Mouse (Mus musculus) mouse embryonic stem cell (cell line): Measurements from ENCODE around the gene Mars2.

Source experiments
- in situ Hi-C, 2 experiments: fragments of 300-500 bp; cut with MboI; formaldehyde crosslinking; loops; 1 replicate in 1 of 2; 3 replicates in 1 of 2; pipeline ENCODE4 v1.14.3; 2019 to 2020; ENCODE audit warnings: low sequenced_read_pairs in 2 of 2, low pct_unique_long_range_greater_than_20kb in 1 of 2, mixed read lengths in 1 of 2; ENCODE audit not compliant: unreplicated experiment in 1 of 2

Mars2 gene

DNA sequence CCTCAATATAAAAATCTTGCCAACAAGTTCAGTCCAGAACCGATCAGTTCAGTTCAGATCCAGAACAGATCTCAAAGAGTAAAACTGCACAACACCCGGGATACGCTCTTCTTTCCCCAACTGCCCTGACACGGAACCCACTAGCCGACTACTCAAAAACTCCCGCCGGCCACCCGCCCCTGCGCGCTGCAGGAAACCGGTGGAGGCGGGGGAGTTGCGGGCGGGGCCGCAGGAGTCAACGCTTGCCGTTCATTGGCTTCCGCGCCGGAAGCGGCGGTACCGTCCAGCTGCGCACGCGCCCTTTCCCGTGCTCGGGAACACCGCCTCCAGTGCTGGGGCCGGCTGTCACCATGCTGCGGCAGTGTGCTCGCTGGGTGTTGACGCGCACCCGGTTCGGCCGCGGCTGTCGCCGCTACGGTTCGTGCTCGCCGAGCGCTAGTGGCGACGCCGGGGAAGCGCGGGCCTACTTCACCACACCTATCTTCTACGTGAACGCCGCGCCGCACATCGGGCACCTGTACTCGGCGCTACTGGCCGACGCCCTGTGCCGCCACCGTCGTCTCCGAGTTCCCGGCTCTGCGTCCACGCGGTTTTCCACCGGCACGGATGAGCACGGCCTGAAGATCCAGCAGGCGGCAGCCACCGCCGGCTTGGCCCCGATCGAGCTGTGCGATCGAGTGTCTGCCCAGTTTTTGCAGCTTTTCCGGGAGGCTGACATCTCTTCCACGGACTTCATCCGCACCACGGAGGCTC lies at the start of gene Mars2:
Mars2 (plus strand) TSS at position 288 of the 753 bp plus-strand sequence.
- in situ Hi-C loops, result loop anchor here in 1 of 2 experiments (5.0 kb wide), 1 partner anchor 45 kb away; no protein-coding TSS in a partner anchor

- in situ Hi-C loops, result loop anchor here in 1 of 2 experiments (5.0 kb wide), 2 partner anchors 45 to 190 kb away; partner anchors contain the start of gene Mars2
Observed at GRCm38 (mm10) chr1:55192015-55192414, 45.0 kb upstream of the Mars2 start.

DNA sequence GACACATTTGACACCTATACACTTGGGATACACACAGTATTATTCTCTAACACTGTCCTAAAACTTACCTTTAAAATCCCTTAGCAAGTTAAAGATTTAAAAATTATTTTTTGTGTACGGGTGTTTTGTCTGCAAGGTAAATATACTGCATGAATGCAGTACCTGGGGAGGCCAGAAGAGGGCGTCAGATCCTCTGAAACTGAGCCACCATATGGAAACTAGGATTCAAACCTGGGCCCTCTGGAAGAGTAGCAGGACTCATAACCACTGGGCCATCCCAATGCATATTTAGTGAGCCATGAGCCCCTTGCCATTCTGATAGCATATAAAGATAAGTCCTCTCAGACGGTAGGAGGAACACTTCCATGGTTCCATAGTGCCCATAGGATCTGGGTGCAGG lies 44.2 kb upstream of the Mars2 start:
- in situ Hi-C loops, result loop anchor here in 1 of 2 experiments (5.0 kb wide), 2 partner anchors 44 to 189 kb away; partner anchors contain the start of gene Mars2

DNA sequence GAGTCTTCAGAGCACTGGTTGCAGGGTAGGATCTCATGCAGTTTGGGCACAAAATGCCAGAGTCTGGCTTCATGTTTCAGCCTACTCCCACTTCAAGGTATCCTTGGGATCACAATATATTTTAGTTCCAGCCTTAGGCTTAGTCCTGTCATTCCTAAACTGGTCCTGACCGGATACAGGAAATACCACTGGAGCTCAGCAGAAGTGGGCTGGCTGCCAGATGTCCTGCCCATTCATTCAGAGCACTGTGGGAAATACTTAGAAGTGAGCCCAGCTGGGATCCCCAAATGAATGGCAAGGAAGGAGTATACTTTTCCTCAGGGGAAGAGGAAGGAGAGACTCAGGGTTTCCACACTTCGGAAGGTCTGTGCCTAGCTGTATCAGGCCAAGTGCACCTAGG lies 43.7 kb upstream of the Mars2 start:
- in situ Hi-C loops, result loop anchor here in 1 of 2 experiments (5.0 kb wide), 2 partner anchors 44 to 189 kb away; partner anchors contain the start of gene Mars2

DNA sequence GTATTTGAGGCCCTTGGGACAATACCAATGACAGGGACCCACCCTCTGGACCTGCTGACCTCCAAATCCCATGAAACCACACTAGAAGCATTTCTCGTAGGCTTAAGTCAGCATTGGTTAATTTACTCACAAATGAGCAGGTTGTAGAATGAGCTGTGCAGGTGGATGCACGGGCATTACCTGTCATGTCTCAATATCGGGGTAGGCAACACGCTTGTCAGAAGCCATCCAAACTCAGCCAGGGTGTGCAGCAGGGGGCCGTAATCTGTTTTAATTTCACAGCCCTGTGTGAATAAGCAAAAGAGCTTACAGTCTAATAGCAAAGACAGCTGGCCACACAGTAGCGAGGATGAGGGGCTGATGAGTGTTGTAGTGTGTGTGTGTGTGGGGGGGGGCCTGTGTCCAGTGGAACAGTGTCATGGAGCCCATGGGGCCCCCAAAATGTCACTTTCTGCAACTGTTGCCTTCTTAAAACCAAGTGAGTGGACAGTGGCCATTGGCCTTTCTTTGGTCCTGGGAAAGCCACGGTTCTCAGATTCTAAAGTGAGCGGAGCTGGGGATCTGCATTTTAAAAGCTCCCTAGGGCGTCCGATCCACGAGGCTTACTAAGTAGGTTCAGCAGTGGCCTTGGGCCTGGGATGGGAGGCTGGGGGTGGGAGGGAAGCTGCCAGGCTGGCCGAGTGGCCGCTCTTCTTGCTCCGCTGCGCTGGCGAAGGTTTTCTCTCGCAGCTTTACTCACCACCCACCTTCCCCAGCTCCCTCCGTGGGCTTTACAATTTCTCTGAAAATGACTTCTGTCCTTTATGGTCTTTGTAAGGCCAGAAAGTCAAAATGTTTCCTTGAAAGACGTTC lies 42.7 kb upstream of the Mars2 start:
- in situ Hi-C loops, result loop anchor here in 1 of 2 experiments (5.0 kb wide), 2 partner anchors 43 to 188 kb away; partner anchors contain the start of gene Mars2

DNA sequence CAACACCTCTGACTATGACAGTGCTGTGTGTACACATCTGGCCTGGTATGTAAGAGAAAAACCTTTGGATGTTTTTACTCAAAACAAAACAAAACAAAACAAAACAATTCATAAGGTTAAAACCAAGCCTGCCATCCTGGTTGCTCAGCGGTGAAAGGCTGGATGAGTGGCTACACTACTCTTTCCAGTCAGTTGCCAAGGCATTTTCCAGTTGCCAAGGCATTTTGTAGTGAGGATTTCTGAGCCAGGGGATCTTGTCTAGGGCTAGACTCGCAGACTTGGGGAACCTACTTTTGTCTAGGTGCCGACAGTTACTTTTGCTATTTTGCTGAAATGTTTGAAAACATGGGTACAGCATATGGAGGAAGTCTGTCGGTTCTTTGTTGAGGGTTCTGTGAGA lies 42.0 kb upstream of the Mars2 start:
- in situ Hi-C loops, result no loop called here

- in situ Hi-C loops, result no loop called here
Observed at GRCm38 (mm10) chr1:55196327-55197003, 40.5 kb upstream of the Mars2 start.

DNA sequence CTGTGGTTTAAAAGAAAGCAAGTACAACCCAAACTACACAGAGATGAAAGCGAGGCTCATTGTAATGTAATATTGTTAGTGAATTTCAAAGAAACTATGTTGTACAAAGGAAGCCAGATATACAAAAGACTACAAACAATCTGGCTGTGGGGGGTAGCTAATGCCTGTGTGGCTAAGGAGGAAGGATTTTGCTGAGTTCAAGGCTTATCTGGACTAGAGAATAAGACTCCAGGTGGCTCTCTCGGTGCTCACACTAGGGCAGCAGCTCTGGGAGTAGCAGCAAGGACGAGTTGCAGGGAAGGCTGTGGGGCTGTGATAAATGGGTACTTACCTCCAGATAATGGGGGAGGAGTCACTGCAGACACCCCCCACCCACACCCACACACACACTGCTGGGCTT lies 38.3 kb upstream of the Mars2 start:
- in situ Hi-C loops, result no loop called here

- in situ Hi-C loops, result no loop called here
Observed at GRCm38 (mm10) chr1:55201850-55202752, 34.9 kb upstream of the Mars2 start.

DNA sequence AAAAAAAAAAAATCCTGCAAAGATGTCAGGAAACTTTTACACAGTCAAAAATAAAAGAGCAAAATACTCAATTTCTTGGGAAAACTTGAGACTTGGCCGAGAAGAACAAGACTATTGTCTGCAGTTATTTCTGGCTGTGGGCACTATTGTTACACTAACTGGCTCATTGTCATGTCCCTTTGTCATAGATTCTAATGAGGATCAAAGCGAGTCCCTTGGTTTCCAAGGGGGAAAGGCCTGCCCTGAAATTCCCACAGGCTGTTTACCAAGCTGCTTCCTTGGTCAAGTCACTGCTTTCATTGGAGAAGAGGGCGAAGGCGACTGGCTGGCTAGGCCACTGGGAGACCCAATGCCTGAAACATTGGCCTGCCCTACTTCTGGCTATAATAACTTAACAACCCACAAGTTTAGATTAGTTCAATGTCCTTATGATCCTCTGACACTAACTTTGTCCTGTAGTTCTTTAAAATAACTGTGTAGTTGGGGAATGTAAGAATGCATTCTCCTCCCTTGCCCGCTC lies 31.1 kb upstream of the Mars2 start:
- in situ Hi-C loops, result no loop called here

GRCm38 (mm10) chr1:55207561-55207960 lies 29.4 kb upstream of the Mars2 start:
- in situ Hi-C loops, result no loop called here

DNA sequence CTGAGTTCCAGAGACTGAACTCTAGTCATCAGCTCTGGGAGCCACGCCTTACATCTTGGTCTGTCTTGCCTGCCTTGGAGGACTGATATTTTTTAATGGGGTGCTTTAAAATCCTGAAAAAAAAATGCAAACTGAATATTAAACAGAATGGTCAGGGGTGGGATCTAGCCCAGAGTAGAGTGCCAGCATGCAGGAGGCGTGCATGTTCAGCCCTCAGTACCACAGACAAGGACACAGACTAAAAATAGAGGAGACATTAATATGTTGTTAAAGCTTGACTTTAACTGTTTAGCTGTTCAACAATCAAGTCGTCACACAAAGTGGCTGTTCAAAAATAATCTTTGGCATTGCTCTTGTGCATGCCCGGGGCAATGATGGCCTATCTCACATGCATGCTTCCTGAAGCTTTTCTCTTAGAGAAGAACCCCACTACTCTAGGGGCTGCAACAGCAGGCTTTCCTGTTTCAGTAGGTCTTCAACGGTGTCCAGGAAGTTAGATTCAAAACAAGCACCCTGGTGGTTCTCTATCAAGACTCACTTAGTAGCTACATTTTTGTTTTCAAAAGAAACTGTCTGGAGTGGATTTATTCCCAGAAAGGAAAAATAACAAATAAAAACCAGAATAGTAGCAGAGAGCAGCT lies 28.4 kb upstream of the Mars2 start:
- in situ Hi-C loops, result no loop called here

DNA sequence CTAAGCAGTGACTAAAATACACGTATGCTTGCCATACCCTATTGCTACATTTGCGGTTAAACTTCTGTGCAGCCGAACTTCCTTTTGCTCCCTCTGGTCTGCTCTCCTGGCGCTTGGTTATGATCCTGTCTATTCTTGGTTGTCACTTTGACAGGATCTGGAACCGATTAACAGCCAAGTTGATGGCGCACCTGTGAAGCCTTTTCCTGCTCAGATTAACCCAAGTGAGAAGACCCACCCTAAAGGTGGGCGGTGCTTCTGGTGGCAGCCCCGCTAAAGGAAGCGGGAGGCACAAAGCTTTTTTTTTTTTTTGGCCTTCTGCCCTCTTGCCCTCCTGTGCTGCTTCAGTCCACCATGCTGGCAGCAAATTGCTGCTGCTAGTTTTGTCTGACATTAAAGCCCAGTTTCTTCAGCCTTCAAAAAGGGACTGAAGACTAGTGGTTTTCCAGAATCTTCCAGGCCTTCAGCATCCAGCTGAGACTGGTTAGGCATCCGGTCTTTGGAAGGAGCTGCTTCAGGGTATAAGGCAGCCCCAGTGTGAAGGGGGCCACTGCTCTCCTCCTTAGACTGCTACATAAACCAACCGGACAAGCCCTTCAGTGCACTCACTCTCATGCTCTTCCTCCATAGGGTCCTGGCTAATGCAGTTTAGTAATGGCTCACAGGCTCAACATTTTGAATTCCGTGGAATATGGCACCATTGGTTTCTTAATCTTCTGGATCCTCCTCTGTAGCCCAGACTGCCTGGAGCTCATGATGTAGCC lies 26.6 kb upstream of the Mars2 start:
- in situ Hi-C loops, result no loop called here

DNA sequence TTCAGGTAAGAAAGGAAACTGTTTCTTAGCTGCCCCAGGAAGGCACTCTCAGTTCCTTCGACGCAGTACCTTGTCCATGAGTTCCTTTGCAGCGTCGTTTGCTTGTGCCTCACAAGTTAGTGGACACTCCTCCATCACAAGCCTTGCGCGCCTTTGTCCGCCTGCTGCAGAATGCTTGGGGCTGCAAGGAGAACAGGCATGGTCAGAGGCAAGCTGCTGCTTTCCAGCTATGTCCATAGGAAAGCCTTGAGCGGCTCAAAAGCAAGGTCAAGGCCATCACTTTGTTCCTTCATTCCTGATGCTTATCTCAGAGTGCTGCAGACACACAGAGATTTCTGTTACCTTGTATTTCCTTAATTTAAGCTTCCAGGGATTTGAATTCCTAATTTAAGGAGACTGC lies 25.9 kb upstream of the Mars2 start:
- in situ Hi-C loops, result no loop called here

- in situ Hi-C loops, result no loop called here
Observed at GRCm38 (mm10) chr1:55212771-55213170, 24.2 kb upstream of the Mars2 start.

DNA sequence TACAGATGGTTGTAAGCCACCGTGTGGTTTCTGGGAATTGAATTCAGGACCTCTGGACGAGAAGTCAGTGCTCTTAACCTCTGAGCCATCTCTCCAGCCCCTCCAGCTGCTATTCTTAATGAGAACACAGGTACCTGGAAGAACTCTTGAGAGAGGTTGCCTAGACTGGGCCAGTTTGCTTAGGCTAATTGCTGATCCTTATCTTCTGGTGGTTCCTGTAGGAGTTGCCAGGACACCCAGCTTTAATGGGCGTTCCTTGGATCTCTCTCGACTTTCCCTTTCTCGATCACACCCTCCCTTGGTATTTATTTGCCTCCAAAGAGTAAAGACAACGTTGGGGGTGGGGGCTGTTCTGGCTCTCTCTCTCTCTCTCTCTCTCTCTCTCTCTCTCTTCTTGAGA lies 23.5 kb upstream of the Mars2 start:
- in situ Hi-C loops, result no loop called here

GRCm38 (mm10) chr1:55213936-55214335 lies 23.0 kb upstream of the Mars2 start:
- in situ Hi-C loops, result no loop called here
